Mouse (Mus musculus) Muller cell, postnatal 12 days (primary cell): ENCODE results near the gene Ddx28.

ENCODE experiments used
- DNase-seq: peaks from one replicate; pipeline ENCODE4 v3.0.0-alpha.2; 2015; ENCODE audit errors: inconsistent ontology term

Gene Ddx28

DNA sequence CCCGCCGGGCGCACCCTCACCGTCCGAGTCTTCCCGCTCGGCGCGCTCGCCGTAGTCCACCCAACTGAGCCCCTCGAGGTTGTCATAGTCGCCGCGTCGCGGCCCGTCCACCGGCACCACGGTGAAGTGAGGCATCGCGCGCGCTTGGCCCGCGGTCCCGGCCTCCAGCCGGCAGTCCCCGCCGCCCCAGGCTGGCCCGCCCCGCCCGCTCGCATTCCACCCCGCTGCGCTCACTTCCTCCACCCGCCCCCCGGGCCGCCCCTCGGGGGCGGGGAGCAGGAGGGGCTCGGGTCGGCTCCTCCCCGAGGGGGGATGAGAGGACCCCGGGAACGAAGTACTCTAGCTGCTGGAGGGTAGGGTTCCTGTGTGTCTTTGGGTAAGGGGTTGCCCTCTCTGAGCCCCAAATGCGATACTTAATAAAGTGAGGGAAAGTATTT is 45.8 kb downstream of the Ddx28 start, which contains the start of gene Slc12a4:
TSS of gene Slc12a4 (minus strand) at position 193 of the 437 bp plus-strand sequence.
- peak; percentile 95 for DNase-seq

DNA sequence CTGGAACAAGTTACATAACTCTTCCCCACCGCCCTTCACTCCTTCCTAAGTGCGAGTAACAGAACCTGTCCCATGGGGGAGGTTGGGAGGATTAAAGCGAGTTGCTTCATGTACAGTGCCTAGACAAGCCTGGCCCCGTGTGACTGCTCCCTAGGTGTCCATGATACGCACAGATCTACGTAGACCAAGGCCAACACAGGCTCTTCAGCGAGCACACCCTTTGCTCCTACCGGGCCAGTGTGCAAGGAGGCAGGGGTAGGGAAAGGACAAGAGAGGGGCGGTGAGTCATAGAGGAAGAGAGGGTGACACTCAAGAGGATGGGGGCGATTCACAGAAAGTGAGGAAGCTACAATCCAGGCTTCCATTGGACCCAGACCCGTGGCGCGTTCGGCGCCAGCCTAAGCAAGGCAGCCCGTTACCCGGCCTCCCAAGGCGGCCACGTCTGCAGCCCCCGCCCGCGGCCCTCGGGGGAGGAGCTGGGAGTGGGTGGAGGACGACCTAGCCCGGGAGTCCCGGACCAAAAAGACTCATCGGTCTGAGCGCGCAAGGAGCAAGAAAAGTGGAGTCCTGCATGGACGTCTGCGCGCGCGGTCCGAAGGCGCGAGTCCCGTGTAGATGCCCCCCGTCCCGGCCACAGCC is 46.3 kb downstream of the Ddx28 start:
- peak; percentile 80 for DNase-seq

DNA sequence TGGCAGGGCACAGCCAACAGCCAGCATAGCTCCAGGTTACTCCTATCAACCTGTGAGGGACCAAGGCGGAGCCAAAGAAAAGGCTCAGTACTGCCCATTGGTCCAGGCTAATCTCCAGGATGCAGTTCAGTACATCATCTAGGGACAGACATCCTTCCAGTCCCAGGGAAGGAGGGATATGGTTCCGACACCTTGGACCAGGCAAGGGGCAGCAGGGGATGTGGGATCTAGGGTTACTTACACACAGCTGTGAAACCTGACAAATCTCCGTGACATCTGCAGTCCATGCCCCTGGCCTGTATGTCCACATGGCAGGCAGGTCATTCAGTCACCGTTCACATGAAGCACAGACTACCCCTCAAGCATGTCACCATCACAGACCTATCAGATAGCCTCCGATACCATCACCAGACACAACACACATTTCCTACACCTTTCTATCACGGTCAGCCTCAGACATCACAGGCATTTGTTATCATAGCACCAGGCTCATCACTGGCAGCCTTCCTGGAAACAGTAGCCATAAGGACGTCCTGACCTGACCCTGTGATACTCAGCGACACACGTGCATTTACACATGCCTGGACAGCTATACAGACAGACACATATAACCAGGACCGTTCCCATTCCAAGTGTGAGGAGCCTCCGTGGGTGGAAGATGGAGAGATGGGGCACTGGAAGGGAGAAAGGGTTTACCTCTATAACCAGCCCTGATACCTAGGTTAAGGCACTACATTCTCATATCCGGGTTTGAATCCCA is 47.0 kb downstream of the Ddx28 start:
- DNase-seq, result no peak

DNA sequence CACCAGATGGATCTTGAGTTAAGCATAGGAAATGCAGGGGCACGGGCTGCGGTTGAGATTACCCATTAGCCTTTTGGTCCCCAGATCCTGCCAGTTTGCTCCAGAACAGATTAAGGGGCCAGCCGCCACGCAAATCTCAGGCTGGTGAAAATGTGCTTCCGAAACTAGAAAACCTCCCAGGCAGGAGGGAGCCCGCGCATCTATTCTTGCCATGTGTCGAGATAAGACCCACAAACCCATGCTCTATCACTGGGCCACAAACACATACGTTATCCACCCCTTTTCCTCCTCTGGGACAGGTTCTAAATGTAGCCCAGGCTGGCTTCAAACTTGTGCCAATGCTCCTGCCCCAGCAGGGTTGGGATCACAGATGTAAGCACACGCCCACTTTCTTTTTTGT is 50.1 kb downstream of the Ddx28 start:
- DNase-seq, result no peak

DNA sequence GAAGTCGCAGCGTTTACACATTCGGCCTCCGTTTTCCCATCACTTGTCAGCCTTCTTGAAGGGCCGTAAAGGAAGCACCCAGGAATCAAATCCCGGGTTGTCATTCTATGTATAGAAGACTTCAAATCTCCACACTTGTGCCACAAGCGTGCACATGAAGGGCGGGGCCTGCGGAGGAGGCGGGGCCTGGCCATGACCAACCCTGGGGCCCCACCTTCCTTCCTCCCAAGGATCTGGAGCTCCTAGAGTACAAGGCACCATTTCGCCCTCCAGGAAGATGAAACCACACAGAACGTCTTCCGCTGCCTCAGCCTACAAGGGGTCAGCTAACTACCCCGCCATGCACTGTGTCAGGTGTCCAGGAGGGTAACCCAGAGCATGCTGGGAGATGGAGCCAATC is 50.6 kb downstream of the Ddx28 start:
- DNase-seq, result no peak
